Mouse (Mus musculus) small intestine, adult 2 months (tissue): ENCODE data around the gene Ugcg. TPM values are rescaled to one million over a fixed set of nuclear protein-coding genes. Genes with fewer than 3 reads are reported as not detected.
"Not testable (repeated sequence)": the region's sequence is repeated elsewhere in the genome, so short reads cannot be mapped to it uniquely, and the experiment has no call there.

ENCODE experiments used
- H3K27ac ChIP-seq: fragments of 200-500 bp; 2 replicates; pipeline ENCODE4 v1.5.1; 2012; ENCODE audit warnings: low read depth, low read length, control low read depth, inconsistent platforms; ENCODE audit not compliant: insufficient read depth
- H3K27me3 ChIP-seq: fragments of 200-500 bp; 2 replicates; pipeline ENCODE4 v1.6.1; 2012; ENCODE audit warnings: mild to moderate bottlenecking, moderate library complexity, low read length, inconsistent platforms; ENCODE audit not compliant: control insufficient read depth, insufficient read depth
- H3K36me3 ChIP-seq: fragments of 200-500 bp; 2 replicates; pipeline ENCODE4 v1.6.1; 2012; ENCODE audit warnings: mild to moderate bottlenecking, low read length, control low read depth, inconsistent platforms; ENCODE audit not compliant: control insufficient read depth, insufficient read depth
- H3K4me1 ChIP-seq: fragments of 200-500 bp; 2 replicates; pipeline ENCODE4 v1.6.1; 2012; ENCODE audit warnings: low read length, inconsistent platforms, mixed read lengths; ENCODE audit not compliant: control insufficient read depth, insufficient read depth, insufficient read length
- H3K4me3 ChIP-seq: fragments of 200-500 bp; 2 replicates; pipeline ENCODE4 v1.5.1; 2012; ENCODE audit warnings: low read depth, mild to moderate bottlenecking, control low read depth, inconsistent platforms, low read length, moderate library complexity
- CTCF ChIP-seq: fragments of 200-500 bp; IDR thresholded peaks from 2 replicates; pipeline ENCODE4 v1.5.1; 2012; ENCODE audit warnings: low read depth, mild to moderate bottlenecking, control low read depth, inconsistent platforms, low read length, moderate library complexity, mixed read lengths; ENCODE audit not compliant: insufficient replicate concordance, insufficient read length; ENCODE audit errors: extremely low read depth
- POLR2A ChIP-seq: fragments of 200-500 bp; IDR thresholded peaks from 2 replicates; pipeline ENCODE4 v1.6.1; 2012; ENCODE audit warnings: low read depth, mild to moderate bottlenecking, control low read depth, inconsistent platforms, low read length, moderate library complexity
- WGBS: fragments of 180-500 bp; shearing (Covaris S2); methylation state at CpG from one replicate; pipeline ENCODE4 v1.1.7; 2018; 5-methylcytosine and 5-hydroxymethylcytosine counted together
- polyA plus RNA-seq: library from polyadenylated mRNA; depleted of rRNA; stranded (reverse); fragments of >200 nt; gene quantifications from 2 replicates; pipeline ENCODE4 v1.2.3, GENCODE M21; 2012

The Ugcg gene
- polyA plus RNA-seq, 1 experiment, result 109 TPM

GRCm38 (mm10) chr4:59255988-59256387, 66.9 kb downstream of the Ugcg start:
- 74% methylated on average over 5 of the region's 5 CpGs for WGBS
- Histone ChIP-seq H3K4me1 (peaks cover 40% of the 10 kb centered on the region; the same call in 1 of the 2 replicates), H3K27ac (peak overlapping the region; percentile 10; the same call in 1 of the 2 replicates), H3K4me3 (no peak overlapping the region), H3K27me3 (no peaks in the 10 kb centered on the region), H3K36me3 (no peaks in the 10 kb centered on the region)
- TF ChIP-seq CTCF, result no peak
- TF ChIP-seq POLR2A, result no peak

DNA sequence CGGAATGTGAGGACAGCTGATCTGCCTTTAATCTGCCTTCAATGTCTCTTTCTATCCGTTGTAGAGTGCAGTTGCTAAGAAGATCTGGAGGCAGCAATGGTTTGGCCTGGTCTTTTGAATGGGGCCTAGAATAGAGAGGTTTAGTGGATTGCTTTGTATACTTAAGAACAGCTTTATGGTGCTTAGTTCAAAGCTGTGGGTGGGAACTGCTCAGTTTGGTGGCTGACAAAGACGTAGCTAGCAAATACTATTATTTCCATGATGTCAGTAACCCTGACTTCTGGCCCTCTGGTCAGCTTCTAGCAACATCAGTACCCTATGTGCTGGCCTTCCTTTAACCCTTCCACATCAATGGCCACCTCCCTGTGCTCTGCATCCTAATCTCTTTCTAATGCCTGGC, 68.8 kb downstream of the Ugcg start:
- no peaks in the 10 kb centered on the region for H3K27me3 ChIP-seq
- H3K4me3 ChIP-seq, result no peak overlapping the region
- WGBS, result 92% methylated on average over 3 of the region's 3 CpGs
- no peak for TF ChIP-seq POLR2A
- no peak for TF ChIP-seq CTCF
- H3K4me1 ChIP-seq, result peaks cover 41% of the 10 kb centered on the region
- H3K36me3 ChIP-seq, result no peaks in the 10 kb centered on the region
- H3K27ac ChIP-seq, result no peak overlapping the region

GRCm38 (mm10) chr4:59258771-59259170, 69.7 kb downstream of the Ugcg start:
- H3K27me3 ChIP-seq, result no peaks in the 10 kb centered on the region
- no peak overlapping the region for H3K4me3 ChIP-seq
- TF ChIP-seq POLR2A, result no peak
- no peak for TF ChIP-seq CTCF
- WGBS, result 39% methylated on average over 2 of the region's 2 CpGs
- no peaks in the 10 kb centered on the region for H3K36me3 ChIP-seq
- peak overlapping the region; percentile 7 for H3K27ac ChIP-seq
- H3K4me1 ChIP-seq, result peaks cover 41% of the 10 kb centered on the region

DNA sequence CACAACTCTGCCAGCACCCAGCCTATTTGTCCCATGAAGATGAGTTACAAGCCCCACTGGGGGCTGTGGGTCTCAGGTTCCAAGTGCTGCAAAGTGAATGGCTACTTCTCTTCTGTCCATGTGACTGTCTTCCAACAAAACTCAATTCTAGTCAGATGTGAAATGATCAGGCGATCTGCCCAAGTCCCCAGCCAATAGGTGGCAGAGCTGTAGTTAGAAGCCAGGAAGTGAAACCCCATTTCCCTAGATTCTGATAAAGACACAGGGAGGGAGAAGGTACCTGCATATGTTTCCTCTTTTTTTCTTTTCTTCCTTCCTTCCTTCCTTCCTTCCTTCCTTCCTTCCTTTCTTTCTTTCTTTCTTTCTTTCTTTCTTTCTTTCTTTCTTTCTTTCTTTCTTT, 70.7 kb downstream of the Ugcg start:
- Histone ChIP-seq H3K27ac (peak overlapping the region; percentile 7; the same call in 1 of the 2 replicates), H3K27me3 (no peaks in the 10 kb centered on the region), H3K4me1 (peaks cover 40% of the 10 kb centered on the region), H3K36me3 (no peaks in the 10 kb centered on the region), H3K4me3 (no peak overlapping the region)
- whole genome bisulfite sequencing, result 69% methylated on average over 1 of the region's 1 CpGs
- TF ChIP-seq CTCF, result no peak
- TF ChIP-seq POLR2A, result peak; percentile 20; the same call in 1 of the 2 replicates

DNA sequence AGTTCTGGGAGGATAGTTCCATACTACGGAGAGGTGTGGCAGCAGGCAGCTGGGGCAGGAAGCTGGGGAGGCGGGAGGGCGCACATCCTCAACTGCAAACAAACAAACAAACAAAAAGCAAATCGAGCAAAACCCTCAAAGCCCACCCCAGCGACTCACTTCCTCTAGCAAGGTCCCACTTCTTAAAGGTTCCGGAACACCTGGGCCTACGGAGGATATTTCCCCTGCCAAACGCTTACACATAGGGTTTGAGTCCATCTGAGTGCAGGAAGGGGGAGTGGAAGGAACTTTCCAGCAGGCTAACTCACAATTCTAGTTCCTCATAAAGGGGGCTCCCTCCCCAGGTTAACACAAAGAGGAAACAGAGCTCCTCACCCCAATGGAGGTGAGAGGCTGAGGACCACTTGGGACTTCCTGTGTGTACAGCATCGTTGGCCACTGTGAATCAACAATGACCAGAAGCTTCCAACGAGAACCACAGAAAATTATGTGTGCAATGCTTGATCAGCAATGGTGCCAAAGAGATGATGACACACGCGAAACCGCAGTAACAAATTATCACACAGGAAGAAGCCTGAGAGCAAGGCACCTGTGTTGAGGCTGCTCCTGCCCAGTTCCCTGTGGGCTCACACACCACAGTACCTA, 71.9 kb downstream of the Ugcg start:
- Histone ChIP-seq H3K27me3 (no peaks in the 10 kb centered on the region), H3K27ac (peak overlapping the region; percentile 52), H3K36me3 (no peaks in the 10 kb centered on the region), H3K4me3 (no peak overlapping the region), H3K4me1 (peaks cover 41% of the 10 kb centered on the region)
- WGBS, result 82% methylated on average over 13 of the region's 13 CpGs
- TF ChIP-seq POLR2A (no peak), CTCF (no peak)

DNA sequence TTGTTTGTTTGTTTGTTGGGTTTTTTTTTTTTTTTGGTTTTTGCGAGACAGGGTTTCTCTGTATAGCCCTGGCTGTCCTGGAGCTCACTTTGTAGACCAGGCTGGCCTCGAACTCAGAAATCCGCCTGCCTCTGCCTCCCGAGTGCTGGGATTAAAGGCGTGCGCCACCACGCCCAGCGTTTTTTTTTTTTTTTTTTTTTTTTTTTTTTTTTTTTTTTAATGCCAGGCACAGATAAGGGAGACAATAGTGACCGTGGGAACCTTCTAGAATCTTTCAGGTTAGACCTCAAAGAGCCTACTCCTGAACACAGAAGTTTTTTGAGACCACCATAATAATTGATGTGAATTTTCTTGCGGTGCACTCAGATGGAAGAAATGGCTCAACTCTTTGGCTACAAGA, 72.5 kb downstream of the Ugcg start:
- WGBS, result 75% methylated on average over 5 of the region's 10 CpGs
- Histone ChIP-seq H3K27ac (peak overlapping the region; percentile 99), H3K4me1 (peaks cover 36% of the 10 kb centered on the region)
- not testable (repeated sequence) for H3K4me3 ChIP-seq, H3K36me3 ChIP-seq, H3K27me3 ChIP-seq

- H3K27ac ChIP-seq, result peak overlapping the region; percentile 99
- TF ChIP-seq CTCF (no peak), POLR2A (no peak)
These were observed 73.1 kb downstream of the Ugcg start for GRCm38 (mm10) chr4:59262156-59262555.

More at GRCm38 (mm10) chr4:59262156-59262555, 73.1 kb downstream of the Ugcg start:
- H3K4me1 ChIP-seq, result peaks cover 36% of the 10 kb centered on the region
- H3K36me3 ChIP-seq, result no peaks in the 10 kb centered on the region
- H3K4me3 ChIP-seq, result no peak overlapping the region
- H3K27me3 ChIP-seq, result no peaks in the 10 kb centered on the region
- 22% methylated on average over 6 of the region's 6 CpGs for WGBS
